Mouse (Mus musculus) MEL (cell line): ENCODE results near the gene Nrxn3.

ENCODE experiments used
- CTCF ChIP-seq, 3 experiments: IDR thresholded peaks in 2 of 3; conservative IDR thresholded peaks in 1 of 3; 2 replicates each; pipeline ENCODE4 v1.5.1; 2011 to 2012; ENCODE audit warnings: low read length in 3 of 3, low read depth in 2 of 3, mild to moderate bottlenecking in 2 of 3, improper control_type of control experiment in 1 of 3, inconsistent platforms in 1 of 3, mixed read lengths in 1 of 3, moderate library complexity in 1 of 3; ENCODE audit not compliant: control insufficient read depth in 1 of 3, insufficient read depth in 1 of 3, poor library complexity in 1 of 3, severe bottlenecking in 1 of 3
- POLR2A ChIP-seq, 2 experiments: IDR thresholded peaks; 2 replicates each; pipeline ENCODE4 v1.6.1; 2011 to 2012; ENCODE audit warnings: low read length in 2 of 2, mild to moderate bottlenecking in 2 of 2, control low read depth in 1 of 2, improper control_type of control experiment in 1 of 2, low read depth in 1 of 2, moderate library complexity in 1 of 2; ENCODE audit not compliant: control insufficient read depth in 1 of 2, insufficient read depth in 1 of 2, poor library complexity in 1 of 2

DNA sequence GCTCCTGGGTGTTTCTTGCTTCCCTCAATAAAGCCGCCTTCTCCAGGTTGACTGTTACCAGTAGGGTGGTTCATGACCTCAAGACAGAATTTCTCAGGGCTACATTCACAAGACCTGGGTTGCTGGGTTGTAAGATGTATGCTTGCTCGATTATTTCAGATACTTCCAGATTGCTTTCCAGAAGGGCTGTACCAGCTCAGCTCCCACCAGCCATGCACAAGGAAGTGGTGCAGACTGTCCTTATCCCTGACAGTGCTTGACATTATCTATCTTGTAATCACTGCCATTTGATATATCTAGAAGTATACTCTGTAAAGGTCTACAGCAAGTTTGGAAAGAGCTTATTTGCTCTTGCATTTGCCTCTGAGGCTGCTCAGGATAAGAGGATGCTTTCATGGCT is 374.9 kb downstream of the Nrxn3 start:
- TF ChIP-seq CTCF (IDR thresholded peaks at IDR 0.05 in 2 of 3, conservative IDR thresholded peaks at IDR 0.05 in 1 of 3; ENCODE audit: control insufficient read depth in 1 of 3, insufficient read depth in 1 of 3, low read depth in 2 of 3, low read length in 3 of 3, poor library complexity in 1 of 3, severe bottlenecking in 1 of 3) (no peak), POLR2A (IDR thresholded peaks at IDR 0.05; ENCODE audit: control insufficient read depth in 1 of 2, insufficient read depth in 1 of 2, low read depth in 1 of 2, low read length in 2 of 2, poor library complexity in 1 of 2) (no peak)
